Mouse (Mus musculus): Measurements from ENCODE around the gene Bcas2. TPM values are rescaled to one million over a fixed set of nuclear protein-coding genes. Genes with fewer than 3 reads are reported as not detected.

Bcas2 gene
- total RNA-seq (2015; ENCODE audit: low replicate concordance) (125 and 145 TPM in 2 replicates), total RNA-seq (2017; ENCODE audit: low replicate concordance) (108 and 197 TPM in 2 replicates)

DNA sequence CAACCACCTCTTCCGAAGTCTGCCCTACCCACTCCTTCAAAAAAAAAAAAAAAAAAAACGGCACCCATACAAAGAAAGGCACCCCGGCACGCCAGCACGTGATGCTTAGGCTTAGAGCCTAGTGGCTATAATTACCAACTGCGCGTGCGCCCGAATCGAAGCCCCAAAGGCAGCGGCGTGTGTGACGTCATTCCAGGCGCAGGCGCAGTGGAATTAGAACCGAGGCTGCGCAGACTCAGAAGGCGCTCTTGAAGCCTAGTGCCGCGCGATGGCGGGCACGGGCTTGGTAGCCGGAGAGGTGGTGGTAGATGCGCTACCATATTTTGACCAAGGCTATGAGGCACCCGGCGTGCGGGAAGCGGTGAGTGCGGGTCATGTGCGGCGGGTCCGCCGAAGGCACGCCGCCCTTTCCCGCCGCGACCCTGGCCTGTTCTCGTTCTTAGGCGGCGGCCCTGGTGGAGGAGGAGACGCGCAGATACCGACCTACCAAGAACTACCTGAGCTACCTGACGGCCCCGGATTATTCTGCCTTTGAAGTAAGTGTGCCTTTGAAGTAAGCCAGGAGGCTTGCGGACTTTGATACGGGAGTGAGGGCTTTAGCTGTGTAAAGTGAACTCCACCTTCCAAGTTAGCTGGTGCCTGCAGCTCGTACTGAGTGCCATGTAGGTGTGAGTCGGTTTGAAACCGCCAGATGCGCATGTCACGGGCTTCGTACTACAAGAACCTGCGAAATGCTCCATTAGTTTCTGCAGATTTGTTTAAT lies at the start of gene Bcas2:
Gene Bcas2, plus strand, starts transcription at position 151 of the 763 bp plus-strand sequence.
- ATAC-seq (replicated peaks; ENCODE audit: low FRiP score, poor library complexity, severe bottlenecking), result peak; percentile 92

DNA sequence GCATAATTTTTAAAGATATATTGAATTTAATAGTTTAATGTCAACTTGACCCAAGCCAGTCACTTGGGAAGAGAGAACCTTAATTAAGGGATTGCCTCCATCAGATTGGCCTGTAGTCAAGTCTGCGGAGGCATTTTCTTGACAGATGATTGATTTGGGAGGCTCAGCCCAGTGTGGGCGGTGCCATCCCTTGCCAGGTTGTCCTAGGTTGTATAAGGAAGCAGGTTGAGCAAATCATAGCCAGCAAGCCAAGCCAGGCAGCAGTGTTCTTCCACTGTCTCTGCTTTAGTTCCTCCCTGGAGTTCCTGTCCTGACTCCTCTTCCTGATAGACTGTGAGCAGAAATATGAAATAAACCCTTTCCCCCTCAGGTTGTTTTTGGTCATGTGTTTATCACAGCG lies 47.8 kb upstream of the Bcas2 start:
- ATAC-seq (replicated peaks; ENCODE audit: low FRiP score, poor library complexity, severe bottlenecking), result no peak

DNA sequence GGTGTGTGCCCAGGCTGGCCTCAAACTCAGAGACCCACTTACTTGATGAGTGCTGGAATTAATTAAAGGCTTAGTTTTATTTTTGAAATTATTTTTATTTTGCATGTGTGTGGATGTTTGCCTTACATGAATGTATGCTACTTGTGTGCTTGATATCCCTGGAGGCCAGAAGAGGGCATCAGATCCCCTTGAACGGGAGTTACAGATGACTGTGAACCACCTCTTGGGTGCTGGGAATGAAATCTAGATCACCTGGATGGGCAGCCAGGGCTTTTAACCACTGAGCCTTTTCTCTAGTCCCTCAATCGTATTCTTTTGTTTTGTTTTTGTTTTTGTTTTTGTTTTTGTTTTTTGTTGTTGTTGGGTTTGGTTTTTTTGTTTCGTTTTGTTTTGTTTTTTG lies 45.3 kb upstream of the Bcas2 start:
- ATAC-seq (replicated peaks; ENCODE audit: low FRiP score, poor library complexity, severe bottlenecking), result no peak

- ATAC-seq (replicated peaks; ENCODE audit: low FRiP score, poor library complexity, severe bottlenecking), result no peak
These were observed 44.3 kb upstream of the Bcas2 start for GRCm38 (mm10) chr3:103127177-103127576.

GRCm38 (mm10) chr3:103127721-103128120 lies 43.7 kb upstream of the Bcas2 start:
- no peak for ATAC-seq (replicated peaks; ENCODE audit: low FRiP score, poor library complexity, severe bottlenecking)

GRCm38 (mm10) chr3:103128251-103128650 lies 43.2 kb upstream of the Bcas2 start:
- no peak for ATAC-seq (replicated peaks; ENCODE audit: low FRiP score, poor library complexity, severe bottlenecking)

- peak; percentile 89 for ATAC-seq (replicated peaks; ENCODE audit: low FRiP score, poor library complexity, severe bottlenecking)
These were observed 41.9 kb upstream of the Bcas2 start for GRCm38 (mm10) chr3:103129367-103130159.

DNA sequence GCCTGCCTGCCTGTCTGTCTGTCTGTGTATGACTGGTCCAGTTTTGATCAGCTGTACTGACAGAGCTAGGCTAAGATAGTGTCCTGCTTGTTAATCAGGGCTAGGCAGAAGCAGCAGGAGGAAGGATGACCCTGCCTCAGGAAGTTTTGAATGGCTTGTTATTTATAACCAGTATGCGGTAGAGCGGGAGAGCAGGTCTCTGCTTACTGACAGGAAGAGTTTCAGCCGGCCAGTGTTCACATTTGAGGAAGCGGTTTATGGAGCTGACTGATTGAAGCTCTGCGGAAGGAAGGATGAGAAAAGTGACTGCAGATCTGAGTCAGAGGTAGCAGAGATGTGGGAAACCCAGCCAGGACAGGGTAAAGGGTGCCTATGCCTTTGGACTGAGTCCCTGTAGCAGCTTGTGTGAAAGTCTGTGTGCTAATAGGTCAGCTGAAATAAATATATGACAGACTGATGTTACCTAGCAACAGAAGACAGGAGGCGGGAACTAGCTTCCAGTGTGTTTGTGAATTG lies 41.2 kb upstream of the Bcas2 start:
- ATAC-seq (replicated peaks; ENCODE audit: low FRiP score, poor library complexity, severe bottlenecking), result peak; percentile 79

DNA sequence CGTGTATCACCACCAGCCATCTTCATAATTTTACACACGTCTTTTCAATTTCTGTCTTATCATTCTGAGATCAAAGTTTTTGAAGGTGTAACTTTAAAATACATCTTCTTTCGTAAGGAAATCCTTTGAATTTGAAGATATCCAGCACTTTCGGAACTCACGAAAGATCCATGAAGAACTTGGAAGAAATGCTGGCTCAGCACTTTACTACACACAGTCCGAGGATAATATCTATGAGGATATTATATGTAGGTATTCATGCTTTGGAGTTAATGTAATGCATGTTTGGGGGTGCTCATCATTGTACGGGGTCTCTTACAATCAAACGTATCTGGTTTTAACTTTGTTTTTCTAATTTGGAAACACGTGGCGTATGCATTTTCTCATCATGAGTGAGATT lies 38.4 kb upstream of the Bcas2 start:
- ATAC-seq (replicated peaks; ENCODE audit: low FRiP score, poor library complexity, severe bottlenecking), result no peak

GRCm38 (mm10) chr3:103136414-103137077 lies 34.9 kb upstream of the Bcas2 start:
- ATAC-seq (replicated peaks; ENCODE audit: low FRiP score, poor library complexity, severe bottlenecking), result no peak

GRCm38 (mm10) chr3:103139047-103139446 lies 32.4 kb upstream of the Bcas2 start:
- no peak for ATAC-seq (replicated peaks; ENCODE audit: low FRiP score, poor library complexity, severe bottlenecking)

DNA sequence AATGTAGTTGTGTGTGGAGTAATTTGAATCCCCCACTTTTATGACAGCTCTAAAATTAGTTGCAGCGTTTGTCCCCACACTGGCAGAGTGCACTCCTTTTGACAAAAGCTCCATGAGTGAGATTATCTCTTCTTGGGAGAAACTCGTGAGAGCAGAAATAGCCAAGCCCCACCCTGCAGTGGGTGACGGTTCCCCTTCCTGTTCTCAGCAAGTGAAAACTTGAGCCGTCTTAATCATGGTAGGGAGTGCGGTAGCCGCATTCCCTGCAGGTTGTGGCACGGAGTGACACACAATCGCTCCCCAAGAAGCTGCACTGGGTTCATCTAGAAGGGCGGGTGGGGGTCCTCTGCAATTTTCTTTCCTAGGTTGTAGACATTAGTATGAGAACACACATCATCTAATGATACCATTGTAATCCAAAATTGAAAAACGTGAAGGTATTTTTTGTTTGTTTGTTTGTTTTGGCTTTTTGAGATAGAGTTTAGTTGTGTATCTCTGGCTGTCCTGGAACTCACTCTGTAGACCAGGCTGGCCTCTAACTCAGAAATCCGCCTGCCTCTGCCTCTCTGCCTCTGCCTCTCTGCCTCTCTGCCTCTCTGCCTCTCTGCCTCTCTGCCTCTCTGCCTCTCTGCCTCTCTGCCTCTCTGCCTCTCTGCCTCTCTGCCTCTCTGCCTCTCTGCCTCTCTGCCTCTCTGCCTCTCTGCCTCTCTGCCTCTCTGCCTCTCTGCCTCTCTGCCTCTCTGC lies 31.2 kb upstream of the Bcas2 start:
- peak; percentile 81 for ATAC-seq (replicated peaks; ENCODE audit: low FRiP score, poor library complexity, severe bottlenecking)

- peak; percentile 95 for ATAC-seq (replicated peaks; ENCODE audit: low FRiP score, poor library complexity, severe bottlenecking)
These were observed 30.2 kb upstream of the Bcas2 start for GRCm38 (mm10) chr3:103141287-103141686.

DNA sequence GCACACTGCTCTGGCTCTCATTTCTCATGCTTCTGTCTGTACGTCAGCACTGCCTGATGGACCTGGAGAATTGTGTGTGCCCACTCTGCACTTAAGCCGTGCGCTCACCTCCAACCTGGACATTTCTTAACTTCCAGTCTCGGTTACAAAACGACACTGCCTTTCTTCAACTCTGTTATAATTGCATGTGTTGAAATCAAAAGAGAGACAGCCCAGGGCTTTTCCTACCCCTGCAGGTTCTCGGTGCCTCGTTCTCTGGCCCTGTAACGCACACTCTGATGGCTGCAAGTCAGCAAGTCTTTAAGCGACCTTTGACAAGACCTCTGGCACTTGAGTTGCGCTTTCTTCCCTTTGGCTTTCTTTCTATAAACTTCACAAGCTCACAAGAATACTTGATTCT lies 29.1 kb upstream of the Bcas2 start:
- no peak for ATAC-seq (replicated peaks; ENCODE audit: low FRiP score, poor library complexity, severe bottlenecking)

GRCm38 (mm10) chr3:103145336-103145735 lies 26.1 kb upstream of the Bcas2 start:
- ATAC-seq (replicated peaks; ENCODE audit: low FRiP score, poor library complexity, severe bottlenecking), result no peak

DNA sequence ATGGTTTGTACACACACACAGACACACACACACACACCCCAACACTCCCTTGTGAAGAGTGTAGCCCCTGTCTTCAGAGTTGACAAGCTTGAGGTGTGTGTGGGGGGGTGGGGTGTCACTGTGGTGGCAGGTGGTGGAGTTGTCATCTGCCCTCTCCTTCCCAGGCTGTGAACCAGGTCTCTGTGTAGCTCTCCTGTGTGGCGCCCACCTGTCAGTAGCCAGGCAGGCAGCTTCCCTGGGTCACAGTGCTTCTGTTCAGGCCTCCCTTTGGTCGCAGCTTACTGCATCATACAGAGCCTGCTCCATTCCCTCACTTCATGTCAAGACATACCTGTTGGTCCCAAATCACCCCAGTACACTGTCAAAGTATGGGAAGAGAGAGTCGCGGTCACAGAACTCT lies 25.7 kb upstream of the Bcas2 start:
- no peak for ATAC-seq (replicated peaks; ENCODE audit: low FRiP score, poor library complexity, severe bottlenecking)

DNA sequence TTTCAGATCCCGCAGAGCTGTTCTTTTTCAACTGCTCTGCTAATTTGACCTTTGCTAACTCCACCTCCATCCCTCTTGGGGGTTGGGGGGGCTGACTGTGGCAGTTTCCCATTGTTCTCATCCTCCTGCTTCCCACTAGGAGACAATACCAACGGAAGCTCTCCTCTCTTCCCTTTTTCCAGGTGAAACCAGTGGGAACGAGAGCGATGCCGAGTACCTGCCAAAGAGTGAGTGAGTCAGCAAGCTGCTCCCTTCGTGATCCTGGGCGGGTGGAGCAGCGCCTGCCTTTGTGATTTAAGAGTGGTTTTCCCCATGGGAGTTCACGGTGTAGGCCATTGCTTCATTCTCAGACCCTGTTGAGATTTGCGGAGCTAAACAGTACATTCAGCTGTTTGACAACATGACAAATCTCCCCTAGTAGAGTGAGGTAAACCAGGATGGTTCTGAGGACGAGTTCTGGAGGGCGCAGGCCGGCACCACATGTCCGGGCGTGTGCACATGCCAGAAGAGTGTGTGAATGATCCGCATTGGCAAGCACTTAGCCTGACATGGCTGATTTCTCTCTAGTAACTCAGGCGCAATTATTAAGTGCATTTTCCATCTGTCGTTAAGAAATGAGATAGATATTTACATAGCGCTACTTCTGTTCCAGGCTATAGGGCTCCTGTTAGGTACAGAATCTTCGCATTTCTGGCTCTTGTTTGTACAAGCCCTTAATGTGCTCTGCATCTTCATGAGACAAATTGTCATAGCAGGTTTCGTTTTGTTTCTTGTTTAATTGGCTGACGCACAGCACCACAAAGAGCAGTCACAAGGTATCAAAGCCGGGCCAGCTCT lies 24.9 kb upstream of the Bcas2 start:
- ATAC-seq (replicated peaks; ENCODE audit: low FRiP score, poor library complexity, severe bottlenecking), result no peak

DNA sequence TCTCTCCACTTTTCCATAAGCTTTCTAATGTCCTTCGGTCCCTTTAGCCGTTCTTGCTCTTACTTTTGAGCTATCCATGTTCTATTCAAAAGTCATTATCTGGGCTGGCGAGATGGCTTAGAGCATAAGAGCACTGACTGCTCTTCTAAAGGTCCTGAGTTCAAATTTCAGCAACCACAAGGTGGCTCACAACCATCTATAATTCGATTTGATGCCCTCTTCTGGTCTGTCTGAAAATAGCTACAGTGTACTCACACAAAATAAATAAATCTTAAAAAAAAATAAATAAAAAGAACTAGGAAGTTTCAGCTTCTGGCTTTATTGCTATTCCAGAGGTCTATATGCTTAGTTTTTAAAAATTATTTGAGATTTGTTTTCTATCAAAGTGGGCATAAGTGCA lies 23.7 kb upstream of the Bcas2 start:
- no peak for ATAC-seq (replicated peaks; ENCODE audit: low FRiP score, poor library complexity, severe bottlenecking)

DNA sequence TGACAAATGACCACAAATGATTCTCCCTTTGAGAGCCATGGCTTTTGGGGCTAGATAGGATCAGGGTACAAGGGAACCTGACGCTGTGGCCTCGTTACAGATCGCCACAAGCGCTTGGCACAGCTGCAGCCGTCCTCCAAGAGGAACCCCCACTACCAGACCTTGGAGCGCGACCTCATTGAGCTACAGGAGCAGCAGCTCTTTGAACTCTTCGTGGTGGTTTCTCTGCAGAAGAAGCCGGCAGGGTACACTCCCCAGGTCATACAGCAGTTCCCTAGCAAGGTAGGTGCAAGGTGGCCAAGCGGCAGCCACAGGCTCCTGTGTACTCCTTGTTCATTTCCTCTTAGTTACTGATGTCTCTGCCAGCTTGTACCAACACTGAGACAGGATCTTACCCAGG lies 22.5 kb upstream of the Bcas2 start:
- no peak for ATAC-seq (replicated peaks; ENCODE audit: low FRiP score, poor library complexity, severe bottlenecking)
